Mouse (Mus musculus) layer of hippocampus, postnatal 36 days (tissue): Measurements from ENCODE around the gene Rora. TPM values are rescaled to one million over a fixed set of nuclear protein-coding genes. Genes with fewer than 3 reads are reported as not detected.

ENCODE experiments used
- DNase-seq, 2 experiments: peaks; one replicate each; pipeline ENCODE4 v3.0.0; 2022
- total RNA-seq, 2 experiments: library from RNA; stranded (reverse); gene quantifications; 2 replicates each; pipeline ENCODE4 v1.2.3; 2021

Rora gene
- total RNA-seq, 2 experiments from 2014 or later = 30.2 to 35.3 TPM

- DNase-seq = no peak
Measured at GRCm38 (mm10) chr9:69243626-69244025, 590.0 kb downstream of the Rora start.

- no peak for DNase-seq
Measured at GRCm38 (mm10) chr9:69246225-69246624, 592.6 kb downstream of the Rora start.

- DNase-seq = no peak
Measured at GRCm38 (mm10) chr9:69249586-69249985, 596.0 kb downstream of the Rora start.

- no peak for DNase-seq
Measured at GRCm38 (mm10) chr9:69250326-69250725, 596.7 kb downstream of the Rora start.

- DNase-seq = no peak
Measured at GRCm38 (mm10) chr9:69258506-69258905, 604.9 kb downstream of the Rora start.

GRCm38 (mm10) chr9:69259382-69259781 is 605.8 kb downstream of the Rora start:
- peak; percentile 34 to 56 for DNase-seq

- DNase-seq = no peak
Measured at GRCm38 (mm10) chr9:69265151-69265550, 611.6 kb downstream of the Rora start.

- DNase-seq = no peak
Measured at GRCm38 (mm10) chr9:69270374-69270773, 616.8 kb downstream of the Rora start.

GRCm38 (mm10) chr9:69270931-69271330 is 617.3 kb downstream of the Rora start:
- DNase-seq = no peak

- peak in 1 of 2 experiments; percentile 5 for DNase-seq
Measured at GRCm38 (mm10) chr9:69272884-69273283, 619.3 kb downstream of the Rora start.

- DNase-seq = no peak
Measured at GRCm38 (mm10) chr9:69274766-69275485, 621.3 kb downstream of the Rora start.

- no peak for DNase-seq
Measured at GRCm38 (mm10) chr9:69277256-69277655, 623.7 kb downstream of the Rora start.

- no peak for DNase-seq
Measured at GRCm38 (mm10) chr9:69285011-69285410, 631.4 kb downstream of the Rora start.

- DNase-seq = no peak
Measured at GRCm38 (mm10) chr9:69288113-69288512, 634.5 kb downstream of the Rora start.

- DNase-seq = no peak
Measured at GRCm38 (mm10) chr9:69288586-69288985, 635.0 kb downstream of the Rora start.

- peak; percentile 77 to 79 for DNase-seq
Measured at GRCm38 (mm10) chr9:69289056-69290017, 635.8 kb downstream of the Rora start.

GRCm38 (mm10) chr9:69290018-69290880 is 636.7 kb downstream of the Rora start:
- peak in 1 of 2 experiments; percentile 6 for DNase-seq

- no peak for DNase-seq
Measured at GRCm38 (mm10) chr9:69290881-69291450, 637.4 kb downstream of the Rora start.

GRCm38 (mm10) chr9:69291451-69291850 is 637.9 kb downstream of the Rora start:
- DNase-seq = no peak

GRCm38 (mm10) chr9:69292353-69292752 is 638.8 kb downstream of the Rora start:
- no peak for DNase-seq

- DNase-seq = no peak
Measured at GRCm38 (mm10) chr9:69292776-69293687, 639.4 kb downstream of the Rora start.
